Mouse (Mus musculus): Measurements from ENCODE around the gene Med27. TPM values are rescaled to one million over a fixed set of nuclear protein-coding genes. Genes with fewer than 3 reads are reported as not detected.
A peak's percentile ranks its signal among the peaks of the same experiment; 100 is the strongest.

The Med27 gene
- polyA plus RNA-seq, 1 experiment: 41.7 TPM

DNA sequence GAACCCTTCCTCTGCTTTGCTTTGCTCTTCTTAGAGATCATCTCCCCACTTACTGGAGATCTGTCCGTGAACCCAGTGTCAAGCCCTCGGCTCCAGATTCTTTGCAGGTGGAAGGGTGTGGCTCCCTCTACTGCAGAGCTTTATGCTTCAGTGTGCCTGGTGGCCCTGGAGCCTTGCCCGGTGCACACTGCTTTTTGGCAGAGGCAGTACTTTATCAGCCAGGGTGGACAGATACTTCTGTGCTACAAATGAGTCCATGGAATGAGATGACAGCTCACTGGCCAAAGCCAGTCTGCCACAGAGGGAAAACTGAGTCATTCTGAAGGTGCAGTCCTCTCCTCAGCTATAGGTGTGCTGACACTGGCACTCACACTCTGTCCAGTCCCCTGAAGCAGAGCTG is 80.1 kb downstream of the Med27 start:
- DNase-seq (ENCODE audit: extremely low spot score in 1 of 2, low spot score in 1 of 2): no peak

DNA sequence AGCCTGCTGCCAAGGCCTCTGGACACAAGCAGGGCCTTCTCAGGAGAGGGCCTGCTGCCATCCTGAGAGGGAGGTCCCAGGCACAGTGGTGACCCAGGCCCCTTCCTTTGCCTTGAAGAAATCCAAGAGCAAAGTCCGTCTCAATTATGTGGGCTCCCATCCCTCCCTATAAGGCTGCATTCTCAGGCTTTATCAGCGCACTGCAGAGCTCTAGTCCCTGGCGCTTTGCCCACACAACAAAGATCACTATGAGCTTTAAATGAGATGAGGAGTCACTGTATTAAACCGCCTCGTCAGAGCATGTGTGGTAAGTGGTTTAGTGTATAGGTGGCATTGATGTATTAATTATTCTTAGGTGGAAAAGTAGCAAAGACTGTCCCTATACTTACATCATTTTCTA is 85.9 kb downstream of the Med27 start:
- no peak for DNase-seq (ENCODE audit: extremely low spot score in 1 of 2, low spot score in 1 of 2)

DNA sequence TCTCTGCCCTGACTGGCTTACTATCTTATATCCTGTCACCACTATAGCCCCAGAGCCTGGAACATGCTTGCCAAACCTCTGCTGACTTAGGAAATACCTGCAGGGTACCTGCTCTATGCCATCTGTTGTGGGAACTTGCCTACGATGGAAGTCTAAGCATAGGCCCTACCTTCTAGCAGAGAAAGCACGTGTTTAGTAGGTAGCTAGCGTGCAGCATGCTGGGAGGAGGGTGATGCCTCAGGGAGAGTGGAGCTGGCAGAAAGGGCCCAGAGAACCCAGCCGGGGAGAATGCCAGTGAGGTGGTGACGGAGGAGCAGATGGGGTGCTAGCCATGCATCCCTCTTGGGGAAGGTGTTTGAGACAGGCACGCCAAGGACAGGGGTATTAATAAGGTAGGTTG is 89.8 kb downstream of the Med27 start:
- no peak for DNase-seq (ENCODE audit: extremely low spot score in 1 of 2, low spot score in 1 of 2)

DNA sequence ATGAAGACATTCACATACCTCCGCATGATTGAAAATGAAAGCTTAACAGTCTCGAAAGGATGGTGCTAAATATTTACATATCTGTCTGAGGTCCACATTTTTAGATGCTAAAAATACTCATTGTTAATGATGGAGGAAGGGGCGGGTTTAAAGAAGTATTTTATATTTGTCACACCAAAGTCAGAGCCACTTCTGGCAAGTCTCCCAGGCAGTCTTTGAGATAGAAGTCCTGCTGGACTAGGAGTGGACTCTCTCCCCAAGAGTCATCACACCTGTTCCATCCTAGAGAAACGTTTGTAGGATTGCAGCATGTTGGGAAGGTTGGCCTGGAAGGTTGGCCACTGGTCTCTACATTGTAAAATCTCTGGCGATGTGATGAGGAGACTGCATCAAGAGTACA is 90.5 kb downstream of the Med27 start:
- DNase-seq (ENCODE audit: extremely low spot score in 1 of 2, low spot score in 1 of 2): no peak

- no peak for DNase-seq (ENCODE audit: extremely low spot score in 1 of 2, low spot score in 1 of 2)
These were observed 91.4 kb downstream of the Med27 start for GRCm38 (mm10) chr2:29437861-29438529.

DNA sequence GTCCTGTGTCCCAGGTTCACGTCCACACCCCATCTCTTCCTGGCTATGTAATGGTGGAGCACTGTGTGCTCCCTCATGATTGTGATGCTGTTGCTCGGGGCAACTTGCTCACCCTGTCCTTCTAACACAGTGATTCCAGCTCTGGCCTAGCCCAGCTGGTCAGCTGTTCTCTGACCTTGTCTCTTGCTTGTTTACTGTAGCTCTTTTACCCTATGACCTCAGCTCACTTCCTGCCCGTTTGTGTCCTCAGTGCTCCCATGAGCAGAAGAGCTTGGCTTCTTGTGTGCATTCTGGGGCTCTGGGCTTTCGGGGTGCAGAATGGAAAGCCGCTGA is 91.9 kb downstream of the Med27 start:
- DNase-seq (ENCODE audit: extremely low spot score in 1 of 2, low spot score in 1 of 2): no peak

DNA sequence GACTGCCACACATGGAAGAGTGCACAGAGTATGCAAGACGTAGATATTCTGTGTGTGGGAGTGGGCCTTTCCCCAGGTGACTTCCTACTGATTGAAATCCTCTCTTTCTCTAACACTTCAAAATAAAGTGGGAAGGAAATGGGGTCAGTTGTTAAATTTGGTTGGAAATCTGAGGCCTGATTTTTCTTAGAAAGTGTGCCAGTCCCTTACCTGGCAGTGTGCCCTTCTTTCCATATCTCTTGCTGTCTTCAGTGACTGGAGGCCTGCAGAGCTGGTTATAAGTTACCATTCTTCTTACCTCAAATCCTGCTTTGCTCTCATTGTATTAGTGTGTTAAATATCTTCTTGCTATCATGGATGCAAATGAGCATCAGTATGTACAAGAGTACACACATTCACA is 92.4 kb downstream of the Med27 start:
- DNase-seq (ENCODE audit: extremely low spot score in 1 of 2, low spot score in 1 of 2): peak in 1 of 2 experiments; percentile 40

GRCm38 (mm10) chr2:29439396-29439795 is 92.8 kb downstream of the Med27 start:
- no peak for DNase-seq (ENCODE audit: extremely low spot score in 1 of 2, low spot score in 1 of 2)

GRCm38 (mm10) chr2:29439857-29440502 is 93.4 kb downstream of the Med27 start:
- no peak for DNase-seq (ENCODE audit: extremely low spot score in 1 of 2, low spot score in 1 of 2)

DNA sequence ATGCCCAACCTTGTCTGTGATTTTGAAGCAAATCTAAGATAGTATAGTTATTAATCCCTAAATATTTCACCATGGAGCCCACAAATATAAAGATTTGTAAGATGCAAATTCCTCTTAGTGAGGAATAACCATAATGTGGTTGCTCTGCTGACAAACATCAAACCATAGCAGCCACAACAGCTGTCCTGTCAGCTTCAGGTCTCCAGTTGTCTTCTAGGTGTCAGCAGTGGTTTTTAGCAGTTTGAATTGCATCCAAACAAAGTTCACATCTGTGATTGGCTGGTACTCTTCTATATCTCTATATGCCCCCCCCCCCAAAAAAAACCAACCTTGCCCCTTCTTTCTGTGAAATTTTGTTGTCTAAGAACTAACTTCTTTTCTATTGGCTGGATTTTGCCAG is 95.7 kb downstream of the Med27 start:
- DNase-seq (ENCODE audit: extremely low spot score in 1 of 2, low spot score in 1 of 2): no peak

GRCm38 (mm10) chr2:29443626-29444217 is 97.1 kb downstream of the Med27 start:
- DNase-seq (ENCODE audit: extremely low spot score in 1 of 2, low spot score in 1 of 2): no peak

DNA sequence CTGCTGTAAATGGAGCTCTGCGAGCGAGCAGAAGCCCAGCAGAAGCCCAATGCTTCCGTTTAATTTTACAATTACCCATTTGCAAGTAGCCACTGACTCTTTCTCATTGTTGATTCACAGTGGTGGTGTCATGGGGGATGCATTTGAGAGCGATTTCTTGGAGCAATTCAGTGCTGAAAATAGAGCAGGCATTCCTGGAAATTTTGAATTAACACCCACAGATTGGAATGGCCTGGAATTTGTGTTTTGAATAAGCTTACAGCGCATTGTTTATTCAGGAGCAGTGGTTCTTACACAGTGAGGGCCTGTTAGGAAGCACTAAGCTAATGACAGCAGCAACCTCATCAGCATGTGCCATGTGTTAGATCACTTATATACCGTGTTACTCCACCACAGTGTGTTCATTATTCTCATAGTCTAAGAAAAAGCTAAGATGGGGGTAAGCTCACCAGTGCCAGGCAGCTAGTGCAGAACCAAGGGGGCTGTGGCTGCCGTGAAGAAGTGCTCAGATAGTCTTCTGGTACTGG is 101.9 kb downstream of the Med27 start:
- DNase-seq (ENCODE audit: extremely low spot score in 1 of 2, low spot score in 1 of 2): no peak

GRCm38 (mm10) chr2:29451368-29451999 is 104.9 kb downstream of the Med27 start:
- DNase-seq (ENCODE audit: extremely low spot score in 1 of 2, low spot score in 1 of 2): peak in 1 of 2 experiments; percentile 75

DNA sequence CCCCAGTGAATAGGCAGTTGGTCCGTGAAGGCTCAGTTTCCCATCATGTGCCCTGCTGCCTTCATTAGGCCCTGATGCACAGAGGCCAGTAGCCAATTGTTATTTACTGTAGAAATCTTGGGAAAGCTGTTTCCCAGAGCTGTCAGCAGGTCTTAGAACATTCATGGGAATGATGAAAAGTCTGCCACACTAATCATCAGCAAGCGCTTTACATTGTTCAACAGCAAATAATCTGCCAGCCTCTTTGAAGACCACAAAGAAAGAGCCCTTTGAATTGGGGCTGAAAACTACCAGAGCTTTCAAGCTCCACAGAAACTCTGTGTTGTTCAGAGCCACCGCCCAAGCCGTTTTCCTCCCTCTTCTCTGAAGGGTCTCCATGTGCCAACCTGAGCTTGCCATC is 106.8 kb downstream of the Med27 start:
- no peak for DNase-seq (ENCODE audit: extremely low spot score in 1 of 2, low spot score in 1 of 2)

- no peak for DNase-seq (ENCODE audit: extremely low spot score in 1 of 2, low spot score in 1 of 2)
These were observed 110.2 kb downstream of the Med27 start for GRCm38 (mm10) chr2:29456631-29457320.

DNA sequence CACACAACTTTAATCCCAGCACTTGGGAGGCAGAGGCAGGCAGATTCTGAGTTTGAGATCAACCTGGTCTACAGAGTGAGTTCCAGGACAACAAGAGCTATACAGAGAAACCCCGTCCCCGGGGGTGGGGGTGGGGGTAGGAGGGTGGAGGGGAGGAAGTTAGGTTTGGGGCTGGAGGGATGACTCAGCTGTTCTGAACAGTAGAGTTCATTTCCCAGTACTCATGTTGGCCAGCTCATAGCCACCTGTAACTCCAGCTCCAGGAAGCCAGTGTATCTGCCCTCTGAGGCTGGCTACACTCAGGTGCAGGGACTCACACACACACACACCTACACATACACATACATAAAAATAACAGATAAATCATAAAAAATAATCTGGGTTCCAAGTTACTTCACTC is 111.1 kb downstream of the Med27 start:
- no peak for DNase-seq (ENCODE audit: extremely low spot score in 1 of 2, low spot score in 1 of 2)

- no peak for DNase-seq (ENCODE audit: extremely low spot score in 1 of 2, low spot score in 1 of 2)
These were observed 111.8 kb downstream of the Med27 start for GRCm38 (mm10) chr2:29458346-29458950.

DNA sequence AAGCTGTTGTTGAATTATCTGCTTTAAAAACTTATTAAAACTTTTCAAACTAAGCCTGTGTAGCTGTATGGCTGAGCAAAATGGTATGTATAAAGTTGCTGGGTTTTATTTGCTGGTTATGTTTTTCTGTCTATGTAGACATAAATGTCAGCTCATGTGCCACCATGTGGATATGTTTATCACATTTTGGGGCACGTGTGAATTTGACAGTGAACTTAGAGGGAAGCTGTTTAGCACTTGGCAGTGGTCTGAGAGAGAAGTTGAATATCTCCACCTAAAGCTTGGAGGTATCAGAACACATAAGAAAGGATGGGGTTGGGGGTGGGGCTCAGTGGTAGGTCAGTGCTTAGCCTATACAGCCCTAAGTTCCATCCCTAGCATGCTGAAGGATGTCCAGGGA is 113.0 kb downstream of the Med27 start:
- no peak for DNase-seq (ENCODE audit: extremely low spot score in 1 of 2, low spot score in 1 of 2)

GRCm38 (mm10) chr2:29461841-29462240 is 115.2 kb downstream of the Med27 start:
- DNase-seq (ENCODE audit: extremely low spot score in 1 of 2, low spot score in 1 of 2): no peak

DNA sequence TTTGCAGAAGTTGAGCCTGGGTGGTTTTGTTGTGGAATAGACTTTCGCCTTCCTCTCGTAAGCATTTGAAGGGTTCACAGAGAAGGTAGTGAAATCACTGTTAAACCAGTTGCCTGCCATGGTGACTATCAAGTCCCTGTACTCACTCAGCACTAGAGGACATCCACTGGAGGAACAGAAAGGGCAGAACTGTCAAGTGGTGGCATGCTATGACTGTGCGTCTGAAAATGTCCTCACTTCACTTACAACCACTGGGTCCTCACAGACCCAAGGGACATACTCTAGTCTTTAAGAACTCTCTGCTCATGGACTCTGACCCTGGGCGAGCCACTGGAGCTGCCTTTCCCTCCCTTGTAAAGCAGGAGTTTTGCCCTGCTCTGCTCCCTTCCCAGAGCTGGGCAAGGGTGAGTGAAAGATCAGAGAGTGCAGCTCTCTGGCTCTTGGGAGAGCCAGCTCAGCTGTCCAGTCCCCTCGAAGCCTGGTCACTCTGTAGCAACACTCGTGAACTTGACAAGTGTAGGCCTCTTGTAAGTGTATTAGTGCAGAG is 116.5 kb downstream of the Med27 start:
- DNase-seq (ENCODE audit: extremely low spot score in 1 of 2, low spot score in 1 of 2): no peak

Data from frontal cortex, adult 2 months (tissue).